Mouse (Mus musculus) kidney, adult 8-10 months (tissue): ENCODE data around the gene Dop1b.
A peak's percentile ranks its signal among the peaks of the same experiment; 100 is the strongest.

Experiments used
- DNase-seq, 2 experiments: peaks; one replicate each; pipeline ENCODE4 v3.0.0; 2022

Dop1b gene

DNA sequence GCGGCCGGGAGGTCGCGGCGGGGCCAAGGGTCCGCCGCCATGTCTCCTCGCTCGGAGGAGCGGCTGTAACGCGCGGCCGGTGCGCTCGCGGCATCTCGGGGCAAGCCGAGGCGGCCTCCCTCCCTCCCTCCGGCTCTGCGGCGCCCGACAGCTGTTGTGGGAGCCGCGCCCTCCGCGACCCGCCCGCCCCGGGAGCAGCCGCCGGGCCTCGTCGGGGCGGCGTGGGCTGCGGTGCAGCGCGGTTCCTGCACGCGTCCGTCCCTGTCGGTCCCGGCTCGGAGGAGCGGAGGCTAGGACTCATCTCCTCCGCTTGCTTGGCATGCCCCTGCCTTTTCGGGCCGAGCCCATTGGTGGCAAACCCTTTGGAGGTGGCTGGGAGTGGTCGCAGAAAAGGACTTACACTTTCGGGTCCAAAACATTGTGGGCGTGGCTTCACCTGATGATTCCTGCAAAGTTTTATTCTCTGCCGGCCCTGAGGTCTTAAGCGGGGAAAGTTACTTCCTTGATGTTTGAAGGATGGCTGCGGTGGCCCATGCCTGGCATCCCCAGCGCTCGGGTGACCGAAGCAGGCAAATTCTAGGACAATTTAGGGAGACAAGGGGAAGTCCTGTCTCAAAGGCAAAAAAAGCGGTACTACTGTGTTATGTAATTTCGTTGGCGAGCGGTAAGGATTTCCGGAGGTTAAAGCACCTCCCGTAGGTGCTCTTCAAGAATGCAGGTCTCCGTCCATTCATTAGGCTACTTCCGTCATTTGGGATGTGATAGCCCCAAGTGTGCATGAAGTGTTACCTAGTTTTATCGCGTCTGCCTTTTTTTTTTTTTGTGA lies 121.0 kb downstream of the Dop1b start:
- DNase-seq, result peak; percentile 48 to 65

DNA sequence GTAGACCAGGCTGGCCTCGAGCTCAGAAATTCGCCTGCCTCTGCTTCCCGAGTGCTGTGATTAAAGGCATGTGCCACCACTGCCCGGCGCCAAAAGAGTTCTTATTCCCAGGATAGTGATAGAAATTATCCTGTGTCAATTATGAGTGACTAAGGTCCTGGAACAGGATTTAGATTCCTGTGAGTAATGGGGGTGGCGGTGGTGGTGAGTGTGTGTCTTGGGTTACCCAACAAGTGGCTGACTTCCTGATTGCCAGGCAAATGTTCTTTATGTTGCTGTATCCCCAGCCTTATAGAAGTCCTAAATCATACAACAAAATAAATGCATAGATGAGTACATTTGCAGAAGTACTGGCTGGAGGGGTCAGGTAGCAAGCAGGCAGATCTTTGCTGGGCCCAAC lies 121.8 kb downstream of the Dop1b start:
- DNase-seq, result no peak

DNA sequence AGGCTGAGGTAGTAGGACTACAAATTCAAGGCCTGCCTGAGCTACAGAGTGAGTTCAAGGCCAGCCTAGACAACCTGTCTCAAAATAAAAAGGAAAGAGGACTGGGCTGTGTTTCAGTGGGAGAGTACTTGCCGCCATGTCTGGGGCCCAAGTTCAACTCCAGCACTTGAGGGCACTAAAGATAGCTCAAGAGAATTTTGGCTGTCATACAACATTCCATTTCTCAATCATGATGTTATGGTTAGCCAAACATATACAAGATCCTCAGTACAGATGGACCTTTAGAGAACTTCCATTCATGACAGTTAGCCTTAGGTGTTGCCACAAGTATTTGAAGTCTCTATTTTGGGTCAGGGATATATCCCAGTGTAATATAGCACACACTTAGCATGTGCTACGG lies 122.4 kb downstream of the Dop1b start:
- DNase-seq, result no peak

DNA sequence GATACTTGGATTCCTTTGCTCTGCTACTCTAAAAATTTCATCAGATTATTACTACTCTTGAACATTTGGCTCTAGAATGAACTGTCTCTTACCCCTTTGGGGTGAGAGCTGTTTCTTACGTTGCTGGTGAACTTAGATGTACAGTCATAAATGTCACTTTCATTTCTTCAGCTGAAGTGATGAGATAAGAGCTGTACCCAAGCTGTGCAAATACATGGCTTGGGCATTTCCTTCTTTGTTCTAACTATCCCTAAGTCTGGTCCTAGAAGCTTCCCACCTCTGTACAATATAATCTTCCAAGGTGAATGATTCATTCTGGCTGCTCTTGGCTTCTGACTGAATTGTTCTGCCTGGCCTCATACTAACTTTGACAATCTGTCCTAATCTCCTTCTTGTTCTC lies 127.3 kb downstream of the Dop1b start:
- DNase-seq, result no peak

DNA sequence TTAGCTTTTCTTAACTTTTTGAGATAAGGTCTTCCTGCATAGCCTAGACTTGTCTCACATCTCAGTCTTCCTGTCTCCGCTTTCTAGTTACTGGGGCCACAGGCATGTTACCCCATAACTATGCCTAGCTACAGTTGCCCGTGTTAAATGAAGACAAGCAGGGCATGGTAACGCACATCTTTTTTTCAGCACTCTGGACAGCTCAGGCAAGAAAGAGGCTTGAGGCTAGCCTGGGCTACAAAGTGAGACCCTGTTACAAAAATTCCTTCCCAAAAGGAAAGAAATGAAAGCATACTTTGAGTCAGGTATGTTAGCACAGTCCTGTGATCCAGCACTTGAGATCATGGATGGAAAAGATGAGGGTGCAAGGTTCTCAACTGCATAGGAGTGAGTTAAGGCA lies 138.8 kb downstream of the Dop1b start:
- no peak for DNase-seq

DNA sequence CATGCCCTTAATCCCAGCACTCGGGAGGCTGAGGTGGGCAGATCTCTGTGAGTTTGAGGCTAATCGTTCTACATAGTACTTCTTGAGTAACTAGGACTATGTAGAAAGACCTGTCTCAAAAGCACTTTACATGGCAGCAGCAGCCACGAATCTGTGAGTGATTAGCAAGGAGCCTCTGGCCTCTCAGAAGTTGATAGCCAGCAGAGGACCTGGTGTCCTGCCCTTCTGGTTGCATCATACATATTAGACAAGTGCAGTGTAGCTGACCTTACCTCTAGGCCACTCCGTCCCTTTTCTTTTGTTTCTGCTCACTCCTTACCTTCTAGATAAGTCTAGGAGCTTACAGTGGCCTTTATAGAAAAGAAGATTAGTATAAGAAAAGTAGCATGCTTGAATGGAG lies 148.3 kb downstream of the Dop1b start:
- no peak for DNase-seq
